Mouse (Mus musculus): ENCODE data around the gene Cflar.
"Not testable (repeated sequence)": the region's sequence is repeated elsewhere in the genome, so short reads cannot be mapped to it uniquely, and the experiment has no call there.

Gene Cflar

GRCm38 (mm10) chr1:58772084-58772483, 60.8 kb downstream of the Cflar start:
- intact Hi-C loops (cut with DNase I), result loop anchor here (5.0 kb wide), 2 partner anchors 220 to 465 kb away; partner anchors contain the start of gene Als2

- intact Hi-C loops (cut with DNase I), result loop anchor here (5.0 kb wide), 2 partner anchors 219 to 464 kb away; partner anchors contain the start of gene Als2
Measured at GRCm38 (mm10) chr1:58773280-58773679, 62.0 kb downstream of the Cflar start.

GRCm38 (mm10) chr1:58773905-58774304, 62.6 kb downstream of the Cflar start:
- intact Hi-C loops (cut with DNase I), result loop anchor here (5.0 kb wide), 2 partner anchors 218 to 463 kb away; partner anchors contain the start of gene Als2

GRCm38 (mm10) chr1:58775361-58775760, 64.1 kb downstream of the Cflar start:
- intact Hi-C loops (cut with DNase I), result loop anchor here (5.0 kb wide), 1 partner anchor 367 kb away; no protein-coding TSS in a partner anchor

- intact Hi-C loops (cut with DNase I), result loop anchor here (5.0 kb wide), 1 partner anchor 365 kb away; no protein-coding TSS in a partner anchor
Measured at GRCm38 (mm10) chr1:58777583-58777982, 66.3 kb downstream of the Cflar start.

GRCm38 (mm10) chr1:58778226-58778625, 66.9 kb downstream of the Cflar start:
- intact Hi-C loops (cut with DNase I), result loop anchor here (5.0 kb wide), 1 partner anchor 364 kb away; no protein-coding TSS in a partner anchor

- intact Hi-C loops (cut with DNase I), result no loop called here
Measured at GRCm38 (mm10) chr1:58786276-58786675, 75.0 kb downstream of the Cflar start.

GRCm38 (mm10) chr1:58788410-58788809, 77.1 kb downstream of the Cflar start:
- intact Hi-C loops (cut with DNase I), result no loop called here

- intact Hi-C loops (cut with DNase I), result no loop called here
Measured at GRCm38 (mm10) chr1:58794705-58795104, 83.4 kb downstream of the Cflar start.

GRCm38 (mm10) chr1:58795291-58796058, 84.2 kb downstream of the Cflar start, which contains the start of gene Casp8:
Gene Casp8 (plus strand): TSS chr1:58795374.
- intact Hi-C loops (cut with DNase I), result no loop called here

- intact Hi-C loops (cut with DNase I), result no loop called here
Measured at GRCm38 (mm10) chr1:58796059-58796363, 84.7 kb downstream of the Cflar start.

GRCm38 (mm10) chr1:58796853-58797252, 85.5 kb downstream of the Cflar start:
- intact Hi-C loops (cut with DNase I), result no loop called here

- intact Hi-C loops (cut with DNase I), result no loop called here
Measured at GRCm38 (mm10) chr1:58797370-58797769, 86.1 kb downstream of the Cflar start.

GRCm38 (mm10) chr1:58798911-58799310, 87.6 kb downstream of the Cflar start:
- intact Hi-C loops (cut with DNase I), result no loop called here

- intact Hi-C loops (cut with DNase I), result not testable (repeated sequence)
Measured at GRCm38 (mm10) chr1:58800644-58801043, 89.3 kb downstream of the Cflar start.

- intact Hi-C loops (cut with DNase I), result no loop called here
Measured at GRCm38 (mm10) chr1:58801558-58802285, 90.4 kb downstream of the Cflar start.

- intact Hi-C loops (cut with DNase I), result no loop called here
Measured at GRCm38 (mm10) chr1:58802322-58803273, 91.3 kb downstream of the Cflar start.

GRCm38 (mm10) chr1:58803531-58803930, 92.2 kb downstream of the Cflar start:
- intact Hi-C loops (cut with DNase I), result no loop called here

GRCm38 (mm10) chr1:58806651-58807050, 95.3 kb downstream of the Cflar start:
- intact Hi-C loops (cut with DNase I), result no loop called here

Data from adrenal gland (tissue).